Mouse (Mus musculus) forebrain, embryonic 11.5 days (tissue): ENCODE measurements at regions not wholly inside any gene's neighbourhood (a gene's known extent, or its start where the extent isn't known, plus 50 kb on each side); places are given as distances from the start of the nearest gene placed in this dataset.

Experiments
- ATAC-seq: fragments of 200-750 bp; cut with Nextera tagmentation; replicated peaks from 2 replicates; pipeline ENCODE4 v1.8.0; 2017; ENCODE audit warnings: moderate TSS enrichment; ENCODE audit not compliant: low FRiP score
- DNase-seq: peaks from one replicate; pipeline ENCODE4 v3.0.0-alpha.2; 2017; ENCODE audit warnings: low spot score
- H3K27ac ChIP-seq: fragments of 300-500 bp; sonication (generic); 2 replicates; pipeline ENCODE4 v1.5.1; 2014; ENCODE audit warnings: low read depth, low read length
- H3K27me3 ChIP-seq: fragments of 300-500 bp; sonication (generic); 2 replicates; pipeline ENCODE4 v1.6.1; 2014; ENCODE audit warnings: mild to moderate bottlenecking, low read length, mixed read lengths; ENCODE audit not compliant: control insufficient read depth, insufficient read depth
- H3K36me3 ChIP-seq: fragments of 300-500 bp; sonication (generic); 2 replicates; pipeline ENCODE4 v1.6.1; 2014; ENCODE audit warnings: mild to moderate bottlenecking, low read length, moderate library complexity, mixed read lengths; ENCODE audit not compliant: control insufficient read depth, insufficient read depth
- H3K4me1 ChIP-seq: fragments of 300-500 bp; sonication (generic); replicated peaks from 2 replicates; pipeline ENCODE4 v1.6.1; 2014; ENCODE audit warnings: low read length, mixed read lengths; ENCODE audit not compliant: control insufficient read depth, insufficient read depth
- H3K4me2 ChIP-seq: fragments of 300-500 bp; sonication (generic); 2 replicates; pipeline ENCODE4 v1.6.1; 2014; ENCODE audit warnings: low read depth, mild to moderate bottlenecking, low read length, moderate library complexity, mixed read lengths; ENCODE audit not compliant: severe bottlenecking
- H3K4me3 ChIP-seq: fragments of 300-500 bp; sonication (generic); 2 replicates; pipeline ENCODE4 v1.5.1; 2014; ENCODE audit warnings: low read depth, low read length
- H3K9ac ChIP-seq: fragments of 300-500 bp; sonication (generic); 2 replicates; pipeline ENCODE4 v1.6.1; 2014; ENCODE audit warnings: low read length
- H3K9me3 ChIP-seq: fragments of 300-500 bp; sonication (generic); 2 replicates; pipeline ENCODE4 v1.6.1; 2016; ENCODE audit warnings: low read length, mixed read lengths; ENCODE audit not compliant: control insufficient read depth
- whole genome bisulfite sequencing: fragments of 180-500 bp; shearing (Covaris S2); extraction: QIAGEN DNeasy Blood & Tissue Kit; methylation state at CpG from one replicate; pipeline ENCODE4 v1.1.7; 2014; 5-methylcytosine and 5-hydroxymethylcytosine counted together

GRCm38 (mm10) chr2:21292669-21293151 is 74.6 kb upstream of the Gpr158 start:
- Histone ChIP-seq H3K27me3 (no peaks in the 10 kb centered on the region), H3K27ac (no peak overlapping the region), H3K4me1 (no peaks in the 10 kb centered on the region), H3K4me2 (no peak overlapping the region), H3K9ac (no peak overlapping the region), H3K4me3 (no peak overlapping the region), H3K9me3 (no peaks in the 10 kb centered on the region), H3K36me3 (no peaks in the 10 kb centered on the region)
- peak; percentile 75 for ATAC-seq
- 61% methylated on average over 2 of the region's 2 CpGs for WGBS
- DNase-seq, result no peak

GRCm38 (mm10) chr2:21294002-21294401 is 73.3 kb upstream of the Gpr158 start:
- no peaks in the 10 kb centered on the region for H3K9me3 ChIP-seq
- ATAC-seq (no peak), DNase-seq (no peak)
- WGBS, result 76% methylated on average over 2 of the region's 2 CpGs
- no peak overlapping the region for H3K9ac ChIP-seq
- no peak overlapping the region for H3K4me3 ChIP-seq
- no peak overlapping the region for H3K4me2 ChIP-seq
- no peaks in the 10 kb centered on the region for H3K36me3 ChIP-seq
- H3K27ac ChIP-seq, result no peak overlapping the region
- no peaks in the 10 kb centered on the region for H3K27me3 ChIP-seq
- H3K4me1 ChIP-seq, result no peaks in the 10 kb centered on the region

GRCm38 (mm10) chr2:21299681-21300080 is 67.7 kb upstream of the Gpr158 start:
- DNase-seq, result no peak
- WGBS, result 93% methylated on average over 5 of the region's 5 CpGs
- Histone ChIP-seq H3K9me3 (no peaks in the 10 kb centered on the region), H3K4me3 (no peak overlapping the region), H3K36me3 (no peaks in the 10 kb centered on the region), H3K4me1 (no peaks in the 10 kb centered on the region), H3K27ac (no peak overlapping the region), H3K9ac (no peak overlapping the region), H3K4me2 (no peak overlapping the region), H3K27me3 (no peaks in the 10 kb centered on the region)
- ATAC-seq, result no peak
